Mouse (Mus musculus): ENCODE data around the gene Olfr385.
"Not testable (repeated sequence)": the region's sequence is repeated elsewhere in the genome, so short reads cannot be mapped to it uniquely, and the experiment has no call there.

Gene Olfr385

DNA sequence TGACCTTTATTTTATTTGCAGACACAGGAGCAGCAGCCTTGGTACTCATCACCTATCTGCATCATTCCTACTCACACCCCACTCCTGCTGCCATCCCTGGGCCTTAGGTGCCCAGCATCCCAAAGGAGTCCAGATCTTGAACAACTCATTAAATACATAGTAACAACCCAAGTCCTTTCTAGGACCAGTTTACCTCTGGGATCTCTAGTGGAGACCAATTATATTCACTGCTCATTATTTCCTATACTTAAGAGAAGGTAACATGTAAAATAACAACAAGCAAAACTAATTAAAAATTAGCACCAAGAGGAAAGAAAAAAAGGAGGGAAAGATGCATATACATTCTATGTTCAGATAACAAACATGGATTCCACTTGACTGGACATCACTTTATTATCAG lies at the start of gene Olfr385:
Gene Olfr385 (minus strand): TSS at position 101 of the 400 bp plus-strand sequence.
- CTCF ChIA-PET, result no interaction called here

- CTCF ChIA-PET, result no interaction called here
These were observed 5.5 kb upstream of the Olfr385 start, which contains the start of gene Olfr384 for GRCm38 (mm10) chr11:73598294-73598693. Gene Olfr384, plus strand, starts transcription at chr11:73598594.

GRCm38 (mm10) chr11:73583188-73583587 lies 9.6 kb downstream of the Olfr385 start:
- CTCF ChIA-PET, result not testable (repeated sequence)

- CTCF ChIA-PET, result no interaction called here
These were observed 12.9 kb downstream of the Olfr385 start for GRCm38 (mm10) chr11:73579871-73580270.
